Mouse (Mus musculus) cerebellum, postnatal 14 days (tissue): ENCODE measurements around the gene Atp6v0e.

ENCODE experiments used
- DNase-seq, 2 experiments: peaks; one replicate each; pipeline ENCODE4 v3.0.0; 2021; ENCODE audit warnings: mixed read lengths in 2 of 2

Gene Atp6v0e

DNA sequence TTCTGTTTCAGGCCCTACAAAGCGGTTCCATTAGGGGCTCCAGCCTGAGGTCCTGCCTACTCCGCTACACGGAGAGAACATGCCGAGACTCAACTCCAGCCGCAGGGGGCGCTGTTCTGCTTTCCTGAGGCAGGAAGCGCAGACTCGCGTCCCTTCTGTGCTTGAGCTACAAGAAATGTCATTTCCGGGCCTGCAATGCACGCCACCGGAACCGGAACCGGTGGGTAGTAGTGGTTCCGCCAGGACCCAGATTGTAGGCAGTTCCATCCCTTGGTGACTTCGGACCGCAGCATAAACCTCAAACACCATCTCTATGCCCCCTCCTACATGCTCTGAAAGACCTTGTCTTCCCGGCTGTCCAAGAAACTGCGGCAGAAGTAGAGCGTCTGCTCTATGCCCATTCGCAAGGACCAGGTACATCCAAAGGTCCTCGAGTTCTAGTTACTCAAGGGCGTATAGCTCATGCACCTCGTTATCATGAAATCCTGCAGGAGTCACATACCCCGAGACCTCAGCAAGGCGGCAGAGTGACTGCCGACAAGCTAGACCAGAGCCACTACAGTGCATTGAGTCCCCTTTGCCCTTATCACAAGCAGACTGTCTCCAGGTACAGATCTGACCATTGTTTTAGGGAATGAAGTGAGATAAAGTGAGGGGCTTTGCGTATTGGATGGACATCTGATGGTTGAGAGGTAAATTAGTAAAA is at the start of gene Atp6v0e:
Gene Atp6v0e, plus strand, starts transcription at position 254 of the 706 bp plus-strand sequence.
- DNase-seq: peak; percentile 98 to 99

DNA sequence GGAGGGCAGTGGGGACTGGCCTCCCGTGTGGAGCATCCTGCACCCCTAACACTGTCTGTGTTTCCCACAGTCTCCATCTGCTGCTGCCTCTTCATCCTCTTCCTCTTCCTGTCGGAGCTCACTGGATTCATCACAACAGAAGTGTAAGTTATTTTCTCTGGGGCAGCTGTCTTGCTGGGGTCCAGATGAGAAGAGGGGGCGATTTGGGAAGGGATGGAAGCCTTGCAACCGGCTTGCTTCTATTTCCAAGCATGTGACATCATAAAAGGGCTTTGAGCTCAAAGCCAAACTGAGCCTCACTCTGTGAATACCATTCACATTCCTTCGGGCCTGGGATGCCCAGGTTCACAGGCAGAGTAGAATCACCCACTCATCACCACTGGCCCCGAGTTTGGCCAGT is 48.7 kb upstream of the Atp6v0e start:
- DNase-seq: no peak

DNA sequence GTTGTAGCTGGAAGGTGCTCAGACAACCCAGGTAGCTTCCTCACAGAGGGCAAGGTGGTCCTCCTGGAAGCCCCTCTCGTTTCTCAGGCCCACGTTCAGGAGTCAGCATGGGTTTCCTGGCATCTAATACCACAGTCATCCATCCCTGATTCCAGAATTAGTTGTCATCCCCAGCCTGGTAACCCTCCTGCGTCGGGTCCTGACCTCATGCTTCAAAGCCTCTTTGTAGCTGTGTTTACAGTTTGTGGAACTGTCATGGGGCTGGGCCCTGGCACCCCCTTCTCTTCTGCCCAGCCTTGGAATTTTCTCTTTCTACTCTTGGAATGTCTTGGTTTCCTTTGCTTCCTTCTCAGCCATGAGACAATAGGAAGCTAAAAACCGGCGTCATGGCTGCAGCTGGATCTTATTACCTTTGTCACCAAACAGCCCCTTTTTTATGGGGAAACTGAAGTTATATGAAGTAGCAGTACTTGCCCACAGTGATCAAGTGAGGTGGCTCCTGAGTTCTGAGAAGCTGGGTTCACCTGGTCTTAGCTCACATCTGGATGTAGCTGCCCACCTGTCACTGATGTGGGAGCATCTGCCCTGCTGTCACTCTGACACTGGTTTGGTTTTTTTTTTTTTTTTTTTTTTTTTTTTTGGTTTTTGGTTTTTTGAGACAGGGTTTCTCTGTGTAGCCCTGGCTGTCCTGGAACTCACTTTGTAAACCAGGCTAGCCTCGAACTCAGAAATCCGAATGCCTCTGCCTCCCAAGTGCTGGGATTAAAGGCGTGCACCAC is 48.1 kb upstream of the Atp6v0e start:
- DNase-seq: no peak

- DNase-seq: no peak
These were observed 46.3 kb upstream of the Atp6v0e start for GRCm38 (mm10) chr17:26616696-26617095.

DNA sequence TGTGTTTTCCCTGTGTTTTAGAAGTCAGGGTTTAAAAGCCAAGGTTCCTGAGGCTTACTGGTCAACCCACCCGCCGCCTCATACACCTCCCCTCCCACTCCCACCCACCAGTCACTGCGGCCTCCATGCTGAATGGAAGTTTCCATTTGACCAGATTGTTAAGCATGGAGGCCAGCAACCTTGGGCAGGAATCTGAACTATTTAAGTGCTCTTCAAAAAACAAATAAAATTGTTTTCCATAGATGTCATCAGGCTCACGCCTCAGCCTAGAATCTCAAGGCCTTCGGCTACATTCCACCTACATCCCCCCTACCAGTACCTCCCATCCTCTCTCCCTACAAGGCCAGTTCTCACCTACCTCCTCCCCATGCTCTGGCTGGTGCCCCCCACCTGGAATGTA is 44.5 kb upstream of the Atp6v0e start:
- no peak for DNase-seq

GRCm38 (mm10) chr17:26619577-26619976 is 43.5 kb upstream of the Atp6v0e start:
- DNase-seq: peak; percentile 68 to 70

DNA sequence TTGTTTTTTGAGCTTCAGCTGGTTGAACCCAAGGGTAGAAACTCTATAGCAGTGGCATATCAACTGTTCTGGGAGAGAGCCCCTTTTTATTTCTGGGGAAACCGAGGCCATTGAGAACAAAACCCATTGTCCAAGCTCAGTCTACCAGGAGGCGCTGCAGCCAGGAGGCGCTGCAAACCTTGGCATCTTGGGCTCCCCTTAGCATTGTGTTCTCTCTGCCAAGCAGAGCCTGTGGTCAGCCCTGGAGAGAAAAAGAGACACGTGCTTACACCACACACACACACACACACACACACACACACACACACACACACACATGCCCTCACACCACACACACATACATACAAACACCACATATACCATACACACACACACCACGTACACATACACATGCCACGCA is 42.7 kb upstream of the Atp6v0e start:
- DNase-seq: peak in 1 of 2 experiments; percentile 56

DNA sequence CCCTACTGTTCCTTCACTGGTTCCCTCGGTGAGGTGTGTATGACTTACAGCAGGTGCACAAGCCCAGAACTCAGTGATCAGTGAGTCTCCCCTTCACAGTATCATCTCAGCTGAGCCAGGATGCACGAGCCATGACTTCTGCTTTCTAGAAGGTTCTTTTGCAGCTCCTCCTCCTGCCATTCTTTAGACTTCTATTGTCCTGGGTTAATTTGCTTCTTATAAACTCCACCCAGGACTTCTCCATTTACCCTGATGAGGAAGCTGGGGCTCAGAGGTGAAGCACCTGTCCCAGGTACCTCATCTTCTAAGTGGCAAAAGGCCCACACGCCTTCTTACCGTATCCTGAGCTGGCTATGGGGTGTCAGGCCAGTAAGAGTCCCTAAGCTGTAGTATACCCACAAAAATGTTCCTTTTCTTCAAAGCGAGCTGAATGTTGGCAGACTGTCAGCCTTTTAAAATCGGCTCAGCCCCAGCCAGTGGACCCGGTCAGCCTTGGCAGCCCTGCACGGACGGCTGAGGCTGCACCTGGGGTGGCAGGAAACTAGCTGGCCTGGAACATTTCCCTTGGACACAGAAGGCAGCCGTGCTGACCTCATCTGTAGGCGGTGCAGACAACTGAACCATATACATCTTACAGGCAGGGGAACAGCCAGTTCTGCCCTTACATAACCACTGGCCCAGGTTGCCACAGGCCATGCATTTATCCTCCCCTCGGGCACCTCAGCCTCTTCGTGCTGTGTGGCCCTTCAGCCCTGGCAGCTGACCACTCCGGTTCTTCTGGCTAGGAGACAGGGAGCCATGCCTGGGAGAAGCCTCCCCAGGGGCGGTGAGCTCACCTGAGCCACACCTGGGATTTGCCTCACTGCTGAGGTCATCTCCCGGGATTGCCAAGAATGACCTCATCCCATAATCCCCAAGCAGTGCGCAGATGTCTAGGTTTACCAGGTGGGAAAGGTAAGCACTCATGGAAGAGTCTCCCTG is 42.0 kb upstream of the Atp6v0e start:
- DNase-seq: peak; percentile 79 to 85

GRCm38 (mm10) chr17:26621912-26622311 is 41.1 kb upstream of the Atp6v0e start:
- DNase-seq: no peak

GRCm38 (mm10) chr17:26623991-26624390 is 39.0 kb upstream of the Atp6v0e start:
- no peak for DNase-seq

- no peak for DNase-seq
These were observed 38.0 kb upstream of the Atp6v0e start for GRCm38 (mm10) chr17:26624999-26625398.

GRCm38 (mm10) chr17:26625521-26626010 is 37.5 kb upstream of the Atp6v0e start:
- no peak for DNase-seq

DNA sequence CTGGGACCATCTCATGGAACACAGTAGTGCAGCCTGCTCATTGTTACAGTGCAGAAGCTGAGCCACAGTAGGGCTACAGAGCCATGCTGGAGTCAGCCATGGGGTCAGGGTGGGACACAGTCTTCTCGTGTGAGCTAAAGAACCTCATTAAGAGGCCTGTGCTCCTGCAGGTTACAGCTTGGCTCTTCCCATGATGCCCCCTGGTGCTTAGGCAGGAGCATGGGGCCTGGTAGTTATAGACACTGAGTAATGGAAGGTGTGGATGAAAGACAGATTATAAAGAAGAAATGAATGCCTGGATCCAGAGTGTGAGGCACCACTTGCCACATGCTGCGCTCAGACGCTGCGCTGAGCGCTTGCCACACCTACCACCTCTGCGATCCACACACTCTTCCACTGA is 34.6 kb upstream of the Atp6v0e start:
- no peak for DNase-seq

DNA sequence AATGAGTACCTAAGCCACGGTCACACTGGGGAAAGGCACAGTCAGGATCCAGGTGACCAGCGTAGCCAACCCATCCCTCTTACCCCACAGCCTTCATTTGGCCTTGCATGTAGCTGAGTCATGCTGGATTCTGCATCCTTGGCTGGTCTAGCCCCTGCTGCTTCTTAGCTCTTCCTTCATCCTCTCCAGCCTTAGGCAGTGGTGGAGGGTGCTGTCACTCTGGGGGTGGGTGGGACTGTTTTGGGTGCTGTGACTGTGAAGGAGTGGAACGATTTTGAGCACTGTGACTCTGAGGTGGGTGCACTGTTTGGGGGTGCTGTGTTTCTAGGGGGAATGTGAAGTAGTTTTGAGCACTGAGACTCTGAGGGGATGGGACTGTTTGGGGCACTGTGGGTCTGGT is 34.1 kb upstream of the Atp6v0e start:
- DNase-seq: no peak

DNA sequence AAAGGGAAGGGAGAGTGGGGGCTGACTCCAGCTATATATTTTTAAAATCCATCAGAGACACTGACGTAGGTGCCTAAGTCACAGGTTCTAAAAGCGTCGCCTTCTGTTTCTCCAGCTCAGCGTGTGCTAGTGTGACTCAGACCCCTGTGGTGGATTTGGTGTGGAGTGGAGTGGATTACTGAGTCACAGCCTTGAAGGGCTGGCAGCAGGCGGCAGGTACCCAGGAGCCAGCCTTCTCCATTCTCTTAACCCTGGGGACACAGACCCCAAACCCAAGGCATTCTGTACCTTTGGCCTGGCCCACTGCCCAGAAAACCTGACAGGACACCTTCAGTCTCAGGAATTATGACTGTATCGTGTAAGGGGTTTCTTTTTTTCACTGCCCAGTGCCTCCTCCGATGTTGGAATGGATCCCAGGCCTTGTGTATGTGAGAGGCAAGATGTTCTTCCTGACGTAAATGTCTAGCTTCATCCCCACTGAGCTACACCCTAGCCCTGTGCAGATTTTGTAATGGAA is 31.2 kb upstream of the Atp6v0e start:
- peak; percentile 48 to 51 for DNase-seq

DNA sequence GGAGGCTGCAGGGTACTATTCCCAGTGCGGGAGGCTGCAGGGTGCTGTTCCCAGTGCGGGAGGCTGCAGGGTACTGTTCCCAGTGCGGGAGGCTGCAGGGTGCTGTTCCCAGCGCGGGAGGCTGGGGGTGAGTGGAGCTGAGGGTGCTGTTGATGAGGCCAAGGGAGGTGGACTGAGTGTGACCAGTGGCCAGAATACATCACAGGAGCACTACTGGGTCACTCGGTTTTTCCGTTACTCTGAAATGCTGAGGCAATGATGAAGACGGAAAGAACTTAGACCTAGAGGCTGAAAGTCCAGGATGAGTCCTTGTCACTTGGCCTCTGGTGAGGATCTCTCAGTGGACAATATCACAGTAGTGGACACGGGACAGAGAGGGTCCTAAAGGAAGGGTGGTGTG is 29.8 kb upstream of the Atp6v0e start:
- DNase-seq: no peak

- DNase-seq: no peak
These were observed 29.1 kb upstream of the Atp6v0e start for GRCm38 (mm10) chr17:26633926-26634325.

DNA sequence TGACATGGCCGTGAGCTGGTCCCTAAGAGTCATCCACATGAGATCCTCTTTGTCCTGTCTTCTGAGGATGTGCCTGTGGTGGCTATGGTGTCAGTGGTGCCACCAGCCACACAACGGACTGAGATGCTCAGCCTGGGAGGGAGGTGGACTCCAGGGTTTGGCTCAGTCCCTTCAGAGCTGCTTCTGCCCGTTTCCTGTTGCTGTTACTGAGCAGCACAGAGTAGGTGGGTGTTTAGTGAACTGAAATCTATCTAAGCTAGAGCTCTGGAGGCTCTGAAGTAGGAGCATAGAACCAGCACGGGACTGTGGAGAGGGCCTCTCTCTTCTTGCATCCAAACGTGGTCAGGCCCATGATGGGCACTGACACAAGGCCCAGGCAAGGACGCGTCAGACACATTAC is 28.5 kb upstream of the Atp6v0e start:
- DNase-seq: no peak

DNA sequence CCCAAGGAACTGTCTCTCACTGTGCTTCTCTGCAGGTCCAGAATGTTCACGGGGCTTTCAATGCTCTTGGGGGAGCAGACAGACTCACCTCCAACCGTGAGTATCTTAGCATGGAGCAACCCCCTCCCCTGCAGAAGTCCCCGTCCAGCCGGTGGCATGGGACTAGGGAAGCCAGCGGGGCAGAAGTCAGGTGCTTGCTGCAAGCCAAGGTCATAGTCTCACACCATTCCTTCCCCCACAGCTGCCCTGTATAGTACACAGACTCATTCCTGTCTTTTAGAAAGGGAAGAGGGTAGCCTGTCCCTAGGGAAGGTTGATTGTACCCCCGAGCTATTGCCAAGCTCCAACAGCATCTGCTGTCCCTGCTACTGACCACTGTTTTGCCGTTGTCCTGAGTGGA is 27.1 kb upstream of the Atp6v0e start:
- no peak for DNase-seq

- DNase-seq: no peak
These were observed 25.2 kb upstream of the Atp6v0e start for GRCm38 (mm10) chr17:26637851-26638250.

- DNase-seq: peak; percentile 93 to 95
These were observed 24.4 kb upstream of the Atp6v0e start for GRCm38 (mm10) chr17:26638655-26639054.

DNA sequence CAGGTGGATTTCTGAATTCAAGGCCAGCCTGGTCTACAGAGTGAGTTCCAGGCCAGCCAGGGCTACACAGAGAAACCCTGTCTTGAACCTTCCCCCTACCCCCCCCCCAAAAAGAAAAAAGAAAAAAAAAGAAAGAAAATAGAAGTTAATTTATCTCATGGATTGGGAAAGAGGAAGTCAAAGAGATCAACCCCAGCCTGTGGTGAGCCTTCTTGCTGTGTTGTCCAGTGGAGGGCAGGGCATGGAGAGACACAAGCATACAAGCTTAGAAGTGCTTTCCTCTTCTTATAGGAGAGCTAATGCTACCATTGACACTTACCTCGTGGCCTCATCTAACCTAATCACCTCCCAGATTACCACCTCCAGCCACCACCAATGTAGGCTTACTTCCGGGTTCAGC is 23.2 kb upstream of the Atp6v0e start:
- no peak for DNase-seq

GRCm38 (mm10) chr17:26640286-26640740 is 22.7 kb upstream of the Atp6v0e start:
- DNase-seq: no peak
